Mouse (Mus musculus): ENCODE measurements around the gene A3galt2.
A peak's percentile ranks its signal among the peaks of the same experiment; 100 is the strongest.

A3galt2 gene

DNA sequence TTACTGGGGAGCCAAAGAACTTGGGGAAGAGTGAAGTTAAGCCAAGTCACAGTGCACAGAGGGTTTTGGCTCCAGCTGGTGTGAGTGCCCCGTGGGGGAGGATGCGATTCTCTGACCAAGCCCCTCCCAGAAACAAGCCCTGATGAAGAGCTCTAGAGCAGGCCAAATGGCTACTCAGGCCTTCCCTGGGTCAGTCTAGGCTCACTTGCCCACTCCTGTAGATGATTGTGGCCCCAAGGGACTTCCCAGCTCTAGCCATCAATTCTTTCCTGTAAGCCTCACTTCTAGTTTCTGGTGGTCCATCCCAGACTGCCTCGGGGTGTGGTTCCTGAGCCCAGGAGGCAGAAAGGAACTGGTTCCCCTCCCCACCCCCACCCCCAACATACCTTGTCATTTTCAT lies at the start of gene A3galt2:
A3galt2 (plus strand) TSS at position 301 of the 400 bp plus-strand sequence.
- DNase-seq (ENCODE audit: low spot score), result no peak

GRCm38 (mm10) chr4:128706626-128707025 lies 48.5 kb upstream of the A3galt2 start:
- peak; percentile 55 for DNase-seq (ENCODE audit: low spot score)

DNA sequence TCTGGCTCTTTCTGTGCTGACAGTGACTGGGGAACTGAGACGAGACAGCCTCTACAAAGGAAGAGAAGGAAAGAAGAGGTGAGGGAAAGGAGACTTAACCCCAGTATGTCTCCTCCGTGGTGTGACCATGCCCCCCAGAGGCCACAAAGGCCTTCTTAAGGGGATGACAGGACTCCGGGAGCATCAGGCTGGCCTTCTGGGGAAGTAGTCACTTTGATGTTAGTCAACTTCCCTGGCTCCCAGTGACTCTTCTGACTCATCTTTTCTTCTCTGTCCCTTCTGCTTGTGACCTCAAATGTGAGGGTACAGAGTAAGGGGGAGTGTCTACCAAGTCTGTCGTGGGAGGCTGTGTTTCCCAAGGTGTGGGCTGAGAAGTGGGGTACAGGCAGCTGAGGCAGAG lies 47.8 kb upstream of the A3galt2 start:
- no peak for DNase-seq (ENCODE audit: low spot score)

- no peak for DNase-seq (ENCODE audit: low spot score)
Observed at GRCm38 (mm10) chr4:128709061-128709780, 45.9 kb upstream of the A3galt2 start.

- no peak for DNase-seq (ENCODE audit: low spot score)
Observed at GRCm38 (mm10) chr4:128709781-128710166, 45.4 kb upstream of the A3galt2 start.

DNA sequence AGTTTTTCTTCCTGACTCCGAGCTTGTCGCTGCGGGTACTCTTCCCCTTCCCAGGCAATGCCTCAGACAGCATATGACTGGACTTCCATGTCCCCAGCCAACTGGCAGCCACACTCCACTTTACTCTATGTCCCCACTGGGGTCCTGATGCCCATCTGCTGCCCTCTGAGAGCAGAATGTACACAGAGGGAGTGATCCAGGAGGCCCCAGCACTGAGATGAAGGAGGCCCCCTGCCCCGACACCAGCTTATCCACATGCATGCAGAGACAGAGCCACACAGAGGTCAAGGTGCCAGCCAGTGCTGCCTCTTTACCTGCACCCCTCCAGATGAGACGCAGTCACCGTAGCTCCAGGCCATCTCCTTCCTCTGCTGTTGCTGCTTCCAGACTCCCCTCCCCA lies 44.9 kb upstream of the A3galt2 start:
- DNase-seq (ENCODE audit: low spot score), result no peak

- no peak for DNase-seq (ENCODE audit: low spot score)
Observed at GRCm38 (mm10) chr4:128710800-128711199, 44.4 kb upstream of the A3galt2 start.

DNA sequence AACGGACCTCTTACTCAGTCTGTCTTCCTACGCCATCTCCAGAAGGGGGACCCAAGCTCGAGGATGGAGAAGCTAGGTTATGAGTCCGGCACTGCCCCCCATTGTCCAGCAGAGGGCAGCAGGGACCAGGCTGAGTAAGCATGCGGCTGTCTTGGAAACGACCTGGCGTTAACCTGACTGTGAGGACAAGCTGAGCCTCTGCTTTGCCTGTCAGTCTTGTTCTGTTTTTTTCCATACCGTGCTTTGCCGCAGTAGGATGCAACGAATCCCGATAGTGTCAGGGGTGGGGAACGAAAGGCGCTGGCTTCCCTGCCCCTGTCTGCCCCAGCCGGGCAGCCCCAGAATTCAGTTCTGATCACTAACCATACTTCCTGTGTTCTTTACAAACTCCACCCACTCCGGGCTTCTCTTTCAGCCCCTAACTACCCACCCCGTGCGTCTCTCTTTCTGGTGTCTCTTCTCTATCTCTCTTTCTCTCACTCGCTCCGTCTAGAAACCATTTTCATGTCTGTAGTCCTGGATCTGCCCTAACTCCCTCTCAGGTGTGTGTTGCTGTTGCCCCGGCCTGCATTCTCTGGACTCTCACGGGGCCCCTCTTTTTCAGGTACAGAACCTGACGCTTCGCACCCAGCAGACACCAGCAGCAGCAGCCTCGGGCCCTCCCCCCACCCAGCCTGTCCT lies 43.6 kb upstream of the A3galt2 start:
- peak; percentile 94 for DNase-seq (ENCODE audit: low spot score)

DNA sequence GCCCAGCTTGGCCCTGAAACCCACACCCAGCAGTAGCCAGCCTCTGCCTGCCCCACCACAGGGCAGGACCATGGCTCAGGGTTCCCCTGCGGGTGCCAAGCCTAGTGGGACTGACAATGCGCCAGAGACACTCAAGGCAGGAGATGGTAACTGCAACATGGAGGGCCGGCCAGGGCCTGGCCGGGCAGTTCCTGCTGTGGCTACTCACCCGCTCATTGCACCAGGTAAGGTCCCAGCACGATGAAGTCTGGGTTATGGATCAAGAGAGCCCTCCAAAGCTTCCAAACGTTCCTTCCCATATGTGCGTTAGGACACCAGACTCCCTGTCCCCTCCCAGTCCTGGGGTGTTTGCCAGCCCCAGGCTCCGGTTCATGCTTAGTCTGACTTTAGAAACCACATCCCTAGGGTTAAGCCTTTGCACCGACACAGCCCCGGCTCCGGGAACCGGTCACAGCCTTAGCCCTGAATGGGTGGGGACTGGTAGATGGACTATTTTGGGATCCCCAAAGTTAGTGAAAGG lies 43.0 kb upstream of the A3galt2 start:
- no peak for DNase-seq (ENCODE audit: low spot score)

GRCm38 (mm10) chr4:128712941-128713340 lies 42.2 kb upstream of the A3galt2 start:
- no peak for DNase-seq (ENCODE audit: low spot score)

GRCm38 (mm10) chr4:128715241-128716204 lies 39.6 kb upstream of the A3galt2 start:
- no peak for DNase-seq (ENCODE audit: low spot score)

- DNase-seq (ENCODE audit: low spot score), result no peak
Observed at GRCm38 (mm10) chr4:128716279-128716678, 38.9 kb upstream of the A3galt2 start.

GRCm38 (mm10) chr4:128716731-128717130 lies 38.4 kb upstream of the A3galt2 start:
- no peak for DNase-seq (ENCODE audit: low spot score)

- no peak for DNase-seq (ENCODE audit: low spot score)
Observed at GRCm38 (mm10) chr4:128720110-128720509, 35.1 kb upstream of the A3galt2 start.

- no peak for DNase-seq (ENCODE audit: low spot score)
Observed at GRCm38 (mm10) chr4:128721061-128721648, 34.0 kb upstream of the A3galt2 start.

DNA sequence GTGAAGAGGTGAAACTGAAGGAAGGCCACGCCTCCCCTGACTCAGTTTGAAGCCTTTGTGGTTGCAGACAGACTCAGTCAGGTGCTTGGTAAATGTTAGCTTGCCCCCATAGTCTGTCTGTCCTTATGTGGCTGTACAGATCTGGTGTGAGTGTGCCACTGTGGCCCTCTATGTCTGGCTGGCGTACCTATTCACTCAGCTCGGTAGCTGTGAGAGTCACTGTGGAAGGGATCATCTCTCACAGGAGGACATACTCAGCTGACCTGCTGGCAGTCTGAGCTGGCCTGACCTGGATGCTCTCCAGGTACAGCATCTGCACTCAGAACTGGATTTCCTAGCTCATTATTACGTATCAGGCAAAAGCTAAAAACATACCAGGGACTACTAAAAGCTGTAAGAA lies 33.4 kb upstream of the A3galt2 start:
- DNase-seq (ENCODE audit: low spot score), result no peak

DNA sequence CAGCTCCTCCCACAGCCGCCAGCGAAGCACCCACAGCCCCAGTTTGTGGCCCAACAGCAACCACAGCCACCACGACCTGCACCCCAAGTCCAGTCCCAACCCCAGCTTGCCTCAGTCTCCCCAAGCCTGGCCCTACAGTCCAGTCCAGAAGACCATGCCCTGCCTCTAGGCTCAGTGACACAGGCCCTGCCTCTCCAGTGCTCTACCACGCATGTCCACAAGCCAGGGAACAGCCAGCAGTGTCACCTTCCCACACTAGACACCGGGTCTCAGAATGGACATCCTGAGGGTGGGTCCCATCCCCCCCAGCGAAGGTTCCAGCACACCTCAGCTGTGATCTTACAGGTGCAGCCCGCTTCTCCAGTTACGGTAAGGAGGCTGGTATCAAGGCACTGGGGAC lies 32.2 kb upstream of the A3galt2 start:
- DNase-seq (ENCODE audit: low spot score), result no peak

DNA sequence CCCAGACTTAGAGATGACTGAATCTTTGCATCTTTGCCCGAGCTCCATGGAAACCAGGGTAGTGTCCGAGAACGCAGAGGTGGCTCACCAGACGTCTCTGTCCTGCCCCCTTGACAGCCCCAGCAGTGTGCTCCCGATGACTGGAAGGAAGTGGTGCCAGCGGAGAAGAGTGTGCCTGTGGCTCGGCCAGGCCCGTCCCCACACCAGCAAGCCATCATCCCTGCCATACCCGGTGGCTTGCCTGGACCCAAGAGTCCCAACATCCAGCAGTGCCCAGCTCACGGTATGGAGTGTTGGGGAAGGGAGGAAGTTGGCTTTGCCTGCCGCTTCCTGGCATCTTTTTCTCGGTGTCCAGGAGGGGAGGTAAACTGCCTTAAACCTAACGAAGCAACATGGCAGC lies 31.7 kb upstream of the A3galt2 start:
- DNase-seq (ENCODE audit: low spot score), result no peak

- DNase-seq (ENCODE audit: low spot score), result peak; percentile 68
Observed at GRCm38 (mm10) chr4:128724059-128724458, 31.1 kb upstream of the A3galt2 start.

GRCm38 (mm10) chr4:128727019-128727720 lies 28.0 kb upstream of the A3galt2 start:
- DNase-seq (ENCODE audit: low spot score), result peak; percentile 84

- DNase-seq (ENCODE audit: low spot score), result peak; percentile 61
Observed at GRCm38 (mm10) chr4:128727721-128728430, 27.3 kb upstream of the A3galt2 start.
